Mouse (Mus musculus): ENCODE results near the gene Grin1. TPM values are rescaled to one million over a fixed set of nuclear protein-coding genes. Genes with fewer than 3 reads are reported as not detected.
A peak's percentile ranks its signal among the peaks of the same experiment; 100 is the strongest.
"Not testable (repeated sequence)": the region's sequence is repeated elsewhere in the genome, so short reads cannot be mapped to it uniquely, and the experiment has no call there.

Gene Grin1
- total RNA-seq, 2 experiments from 2014 or later = 0.08 TPM; not detected in 1

GRCm38 (mm10) chr2:25257250-25257649 lies 61.7 kb downstream of the Grin1 start:
- DNase-seq = not testable (repeated sequence)

GRCm38 (mm10) chr2:25256443-25257109 lies 62.4 kb downstream of the Grin1 start:
- not testable (repeated sequence) for DNase-seq

- peak; percentile 78 for DNase-seq
Observed at GRCm38 (mm10) chr2:25255284-25255779, 63.7 kb downstream of the Grin1 start, which contains the start of gene Tmem203. Gene Tmem203 (plus strand): TSS chr2:25255439.

GRCm38 (mm10) chr2:25252331-25252730 lies 66.7 kb downstream of the Grin1 start:
- DNase-seq = no peak

- DNase-seq = no peak
Observed at GRCm38 (mm10) chr2:25246183-25247072, 72.6 kb downstream of the Grin1 start, which contains the start of gene AL732309.1. Gene AL732309.1 (minus strand): TSS chr2:25246863.

GRCm38 (mm10) chr2:25244144-25244543 lies 74.8 kb downstream of the Grin1 start:
- no peak for DNase-seq

- DNase-seq = no peak
Observed at GRCm38 (mm10) chr2:25243342-25243741, 75.6 kb downstream of the Grin1 start.

GRCm38 (mm10) chr2:25242101-25242506 lies 76.9 kb downstream of the Grin1 start, which contains the start of the genes Rnf208 and Cysrt1:
Gene Rnf208 (plus strand): TSS chr2:25242255.
Gene Cysrt1 (minus strand): TSS chr2:25242452.
- DNase-seq = no peak

GRCm38 (mm10) chr2:25241438-25241775 lies 77.6 kb downstream of the Grin1 start:
- no peak for DNase-seq

Other genes starting within 250 kb of the Grin1 start
- not detected for gene Entpd8, start 238.9 kb downstream of the Grin1 start, total RNA-seq (2021)
- gene Noxa1, start 224.0 kb downstream of the Grin1 start, total RNA-seq (2021) = not detected
- gene Nrarp, start 138.4 kb downstream of the Grin1 start, total RNA-seq (2021) = 1 to 10 TPM; 3.6 to 6.7 TPM
- 1 to 10 TPM; 1.1 to 1.3 TPM for gene Tor4a, start 122.3 kb downstream of the Grin1 start, total RNA-seq (2021)
- 10 to 100 TPM; 20.5 to 22.3 TPM for gene Nelfb, start 107.7 kb downstream of the Grin1 start, total RNA-seq (2021)
- not detected for gene Stpg3, start 104.5 kb downstream of the Grin1 start, total RNA-seq (2021)
- gene Fam166a, start 100.4 kb downstream of the Grin1 start, total RNA-seq (2021) = not detected
- 100 to 1,000 TPM; 167 to 293 TPM for gene Tubb4b, start 94.5 kb downstream of the Grin1 start, total RNA-seq (2021)
- not detected for gene Slc34a3, start 84.8 kb downstream of the Grin1 start, total RNA-seq (2021)
- gene Rnf224, start 82.4 kb downstream of the Grin1 start, total RNA-seq (2021) = not detected
- gene Rnf208, start 76.9 kb downstream of the Grin1 start, total RNA-seq (2021) = under 1 TPM; 0.56 to 0.75 TPM
- gene Cysrt1, start 76.7 kb downstream of the Grin1 start, total RNA-seq (2021) = not detected
- under 1 TPM; 0.82 to 0.99 TPM for gene AL732309.1, start 72.3 kb downstream of the Grin1 start, total RNA-seq (2021)
- 10 to 100 TPM; 10.3 to 11.3 TPM for gene Tmem203, start 63.7 kb downstream of the Grin1 start, total RNA-seq (2021)
- gene Tprn, start 56.6 kb downstream of the Grin1 start, total RNA-seq (2021) = 1 to 10 TPM; 2.1 to 2.9 TPM
- gene Ssna1, start 46.7 kb downstream of the Grin1 start, total RNA-seq (2021) = 10 to 100 TPM; 31.6 to 33.0 TPM
- gene Anapc2, start 46.7 kb downstream of the Grin1 start, total RNA-seq (2021) = 10 to 100 TPM; 27.0 to 27.3 TPM
- gene Tmem210, start 31.0 kb downstream of the Grin1 start, total RNA-seq (2021) = not detected
- not detected for gene Lrrc26, start 29.3 kb downstream of the Grin1 start, total RNA-seq (2021)
- 10 to 100 TPM; 11.9 to 15.4 TPM for gene Man1b1, start 13.2 kb upstream of the Grin1 start, total RNA-seq (2021)
- 10 to 100 TPM; 10.1 to 10.4 TPM for gene Dpp7, start 37.2 kb upstream of the Grin1 start, total RNA-seq (2021)
- gene Uap1l1, start 46.5 kb upstream of the Grin1 start, total RNA-seq (2021) = 1 to 10 TPM; 2.8 to 4.6 TPM
- under 1 TPM; 0.19 to 0.33 TPM for gene Sapcd2, start 53.1 kb upstream of the Grin1 start, total RNA-seq (2021)
- gene Entpd2, start 76.7 kb upstream of the Grin1 start, total RNA-seq (2021) = 1 to 10 TPM; 9.1 to 9.4 TPM
- 10 to 100 TPM; 15.0 to 25.1 TPM for gene Npdc1, start 80.2 kb upstream of the Grin1 start, total RNA-seq (2021)
- gene Fut7, start 104.1 kb upstream of the Grin1 start, total RNA-seq (2021) = not detected
- 10 to 100 TPM; 12.5 to 16.2 TPM for gene Abca2, start 109.5 kb upstream of the Grin1 start, total RNA-seq (2021)
- gene Clic3, start 137.7 kb upstream of the Grin1 start, total RNA-seq (2021) = under 1 TPM; 0.35 to 0.64 TPM
- gene Paxx, start 141.9 kb upstream of the Grin1 start, total RNA-seq (2021) = 10 to 100 TPM; 13.7 to 16.2 TPM
- not detected for gene Ptgds, start 150.9 kb upstream of the Grin1 start, total RNA-seq (2021)
- not detected for gene Lcn12, start 174.7 kb upstream of the Grin1 start, total RNA-seq (2021)
- gene Fbxw5, start 181.6 kb upstream of the Grin1 start, total RNA-seq (2021) = 10 to 100 TPM; 77.2 to 77.4 TPM
- gene C8g, start 182.5 kb upstream of the Grin1 start, total RNA-seq (2021) = 1 to 10 TPM in 1 of 2 experiments, under 1 TPM in 1; 0.86 to 1.3 TPM
- 10 to 100 TPM; 10.5 to 10.9 TPM for gene Traf2, start 227.8 kb upstream of the Grin1 start, total RNA-seq (2021)
- 100 to 1,000 TPM; 142 to 162 TPM for gene Edf1, start 238.7 kb upstream of the Grin1 start, total RNA-seq (2021)